Mouse (Mus musculus): ENCODE results near the gene Srxn1.

- TF ChIP-seq POLR2A (IDR thresholded peaks at IDR 0.05; ENCODE audit: borderline replicate concordance, low read depth, low read length) (no peak), CTCF (IDR thresholded peaks at IDR 0.05; ENCODE audit: low read depth, low read length) (no peak)
Measured at GRCm38 (mm10) chr2:152112490-152112889, 7.2 kb downstream of the Srxn1 start.

All from bone marrow macrophage, adult 2 months (primary cell).